Mouse (Mus musculus): ENCODE measurements around the gene Mettl7a2.

Mettl7a2 gene

GRCm38 (mm10) chr15:100400592-100401250, 47.7 kb downstream of the Mettl7a2 start:
- DNase-seq (ENCODE audit: low spot score) = no peak

GRCm38 (mm10) chr15:100401811-100402210, 48.8 kb downstream of the Mettl7a2 start:
- DNase-seq (ENCODE audit: low spot score) = no peak

- no peak for DNase-seq (ENCODE audit: low spot score)
Measured at GRCm38 (mm10) chr15:100402347-100402746, 49.3 kb downstream of the Mettl7a2 start.

GRCm38 (mm10) chr15:100402798-100403197, 49.8 kb downstream of the Mettl7a2 start:
- DNase-seq (ENCODE audit: low spot score) = no peak

GRCm38 (mm10) chr15:100403318-100404000, 50.5 kb downstream of the Mettl7a2 start:
- DNase-seq (ENCODE audit: low spot score) = no peak

GRCm38 (mm10) chr15:100406088-100406487, 53.1 kb downstream of the Mettl7a2 start:
- DNase-seq (ENCODE audit: low spot score) = no peak

GRCm38 (mm10) chr15:100410918-100411672, 58.1 kb downstream of the Mettl7a2 start:
- DNase-seq (ENCODE audit: low spot score) = no peak

All from retina, embryonic 14.5 days (tissue).